Mouse (Mus musculus): ENCODE data around the gene Sdccag8. TPM values are rescaled to one million over a fixed set of nuclear protein-coding genes. Genes with fewer than 3 reads are reported as not detected.

Sdccag8 gene
- total RNA-seq, 2 experiments from 2014 or later, result 4.0 to 4.9 TPM

- no peak for DNase-seq
- Histone ChIP-seq H3K27ac (no peak overlapping the region), H3K4me3 (no peak overlapping the region)
- no peak for TF ChIP-seq CTCF (IDR thresholded peaks at IDR 0.05)
- intact Hi-C loops (cut with DNase I), result no loop called here
Observed at GRCm38 (mm10) chr1:176991473-176991872, 177.0 kb downstream of the Sdccag8 start.

- DNase-seq, result no peak
- intact Hi-C loops (cut with DNase I), result no loop called here
- TF ChIP-seq CTCF (IDR thresholded peaks at IDR 0.05), result no peak
- no peak overlapping the region for H3K4me3 ChIP-seq
- H3K27ac ChIP-seq, result no peak overlapping the region
Observed at GRCm38 (mm10) chr1:176992517-176992916, 178.1 kb downstream of the Sdccag8 start.

GRCm38 (mm10) chr1:176993141-176994010 lies 178.9 kb downstream of the Sdccag8 start:
- DNase-seq, result no peak
- intact Hi-C loops (cut with DNase I), result no loop called here
- TF ChIP-seq CTCF (IDR thresholded peaks at IDR 0.05), result no peak
- no peak overlapping the region for H3K27ac ChIP-seq
- no peak overlapping the region for H3K4me3 ChIP-seq

- DNase-seq, result no peak
- intact Hi-C loops (cut with DNase I), result no loop called here
- no peak for TF ChIP-seq CTCF (IDR thresholded peaks at IDR 0.05)
- Histone ChIP-seq H3K4me3 (no peak overlapping the region), H3K27ac (no peak overlapping the region)
Observed at GRCm38 (mm10) chr1:176994087-176994486, 179.6 kb downstream of the Sdccag8 start.

GRCm38 (mm10) chr1:176994707-176995418 lies 180.4 kb downstream of the Sdccag8 start:
- Histone ChIP-seq H3K27ac (no peak overlapping the region), H3K4me3 (no peak overlapping the region)
- intact Hi-C loops (cut with DNase I), result no loop called here
- no peak for TF ChIP-seq CTCF (IDR thresholded peaks at IDR 0.05)
- no peak for DNase-seq

GRCm38 (mm10) chr1:176995419-176995775 lies 180.9 kb downstream of the Sdccag8 start:
- no peak for TF ChIP-seq CTCF (IDR thresholded peaks at IDR 0.05)
- H3K27ac ChIP-seq, result no peak overlapping the region

GRCm38 (mm10) chr1:176996166-176996565 lies 181.7 kb downstream of the Sdccag8 start:
- Histone ChIP-seq H3K4me3 (no peak overlapping the region), H3K27ac (no peak overlapping the region)
- intact Hi-C loops (cut with DNase I), result no loop called here
- TF ChIP-seq CTCF (IDR thresholded peaks at IDR 0.05), result no peak
- no peak for DNase-seq

More at GRCm38 (mm10) chr1:176995419-176995775, 180.9 kb downstream of the Sdccag8 start:
- H3K4me3 ChIP-seq, result no peak overlapping the region
- DNase-seq, result no peak
- intact Hi-C loops (cut with DNase I), result no loop called here

- no peak for TF ChIP-seq CTCF (IDR thresholded peaks at IDR 0.05)
- intact Hi-C loops (cut with DNase I), result no loop called here
- Histone ChIP-seq H3K4me3 (peak overlapping the region; percentile 56), H3K27ac (no peak overlapping the region)
- DNase-seq, result no peak
Observed at GRCm38 (mm10) chr1:176996630-176997201, 182.3 kb downstream of the Sdccag8 start.

- intact Hi-C loops (cut with DNase I), result no loop called here
- Histone ChIP-seq H3K4me3 (peak overlapping the region; percentile 56), H3K27ac (no peak overlapping the region)
- no peak for DNase-seq
- no peak for TF ChIP-seq CTCF (IDR thresholded peaks at IDR 0.05)
Observed at GRCm38 (mm10) chr1:176997254-176997653, 182.8 kb downstream of the Sdccag8 start.

GRCm38 (mm10) chr1:176997711-176998689 lies 183.5 kb downstream of the Sdccag8 start:
- intact Hi-C loops (cut with DNase I), result loop anchor here (2.0 kb wide), 2 partner anchors 119 to 191 kb away; no protein-coding TSS in a partner anchor

GRCm38 (mm10) chr1:176999011-176999410 lies 184.6 kb downstream of the Sdccag8 start:
- no peak for DNase-seq
- no peak overlapping the region for H3K27ac ChIP-seq
- intact Hi-C loops (cut with DNase I), result loop anchor here (2.0 kb wide), 2 partner anchors 120 to 190 kb away; no protein-coding TSS in a partner anchor

More at GRCm38 (mm10) chr1:176997711-176998689, 183.5 kb downstream of the Sdccag8 start:
- TF ChIP-seq CTCF (IDR thresholded peaks at IDR 0.05), result no peak
- DNase-seq, result no peak
- Histone ChIP-seq H3K27ac (no peak overlapping the region), H3K4me3 (no peak overlapping the region)

GRCm38 (mm10) chr1:177002951-177003350 lies 188.5 kb downstream of the Sdccag8 start:
- DNase-seq, result no peak
- intact Hi-C loops (cut with DNase I), result no loop called here
- Histone ChIP-seq H3K4me3 (no peak overlapping the region), H3K27ac (no peak overlapping the region)
- TF ChIP-seq CTCF (IDR thresholded peaks at IDR 0.05), result no peak

More at GRCm38 (mm10) chr1:176999011-176999410, 184.6 kb downstream of the Sdccag8 start:
- peak; percentile 59 for TF ChIP-seq CTCF (IDR thresholded peaks at IDR 0.05)
- peak overlapping the region; percentile 43 for H3K4me3 ChIP-seq

All from gastrocnemius, adult 2 months (tissue).